Comparison of ENCODE assay signal across 10 mouse cellular contexts in genomic region chr14:41007641-41008040, GRCm38 (mm10). TPM values are rescaled to one million over a fixed set of nuclear protein-coding genes. Genes with fewer than 3 reads are reported as not detected.
DNase-seq lines count a peak whose midpoint lies in the region; ATAC-seq and TF ChIP-seq lines count a peak whose summit lies in the region.
"Had no signal": no experiment of that assay in that cellular context is flagged by ENCODE, and none has a peak within 500 bp of the region (broad histone marks: within the 10 kb centered on the region; RNA-seq: fewer than 3 reads in every experiment).

No protein-coding gene starts in this region.

- peaks cover 36% of the 10 kb centered on the region for H3K4me1 ChIP-seq in kidney, embryonic 14.5 days (ENCODE audit: control insufficient read depth, insufficient read depth, low read length)
- H3K4me1 ChIP-seq in bone marrow, adult 2 months (ENCODE audit: control insufficient read depth, insufficient read depth, low read length) = no peaks in the 10 kb centered on the region; the same call in 1 of the 2 replicates
- peaks cover 41% of the 10 kb centered on the region for H3K4me1 ChIP-seq in embryonic facial prominence, embryonic 15.5 days
- H3K4me1 ChIP-seq in lung, postnatal 0 days (ENCODE audit: insufficient read depth, low read depth, low read length) = peaks cover 11% of the 10 kb centered on the region; the same call in 1 of the 2 replicates
- H3K4me1 ChIP-seq in forebrain, embryonic 16.5 days (replicated peaks; ENCODE audit: control insufficient read depth, insufficient read depth, low read length) = peaks cover 7% of the 10 kb centered on the region

- intact Hi-C loops in gastrocnemius, postnatal 36 days (cut with DNase I) = no loop called here

- peak; percentile 76 for ATAC-seq in kidney, embryonic 14.5 days (ENCODE audit: low FRiP score, low TSS enrichment)
- no peak for ATAC-seq in embryonic facial prominence, embryonic 15.5 days (ENCODE audit: insufficient number of reproducible peaks, low FRiP score, low TSS enrichment, low read depth)
- peak; percentile 81 for ATAC-seq in lung, postnatal 0 days
- ATAC-seq in forebrain, embryonic 16.5 days = no peak

- H3K9ac ChIP-seq in kidney, embryonic 14.5 days (ENCODE audit: low read depth, low read length) = no peak overlapping the region
- H3K9ac ChIP-seq in embryonic facial prominence, embryonic 15.5 days = no peak overlapping the region
- no peak overlapping the region for H3K9ac ChIP-seq in lung, postnatal 0 days (replicated peaks; ENCODE audit: low read depth)
- no peak overlapping the region for H3K9ac ChIP-seq in forebrain, embryonic 16.5 days (replicated peaks; ENCODE audit: low read depth, low read length)

- peak overlapping the region; percentile 78 for H3K27ac ChIP-seq in kidney, embryonic 14.5 days (ENCODE audit: low read depth, low read length)
- peak overlapping the region; percentile 67 for H3K27ac ChIP-seq in bone marrow, adult 2 months (ENCODE audit: control insufficient read depth, insufficient read depth, low read depth, low read length, poor library complexity)
- H3K27ac ChIP-seq in embryonic facial prominence, embryonic 15.5 days (replicated peaks) = peak overlapping the region; percentile 63
- H3K27ac ChIP-seq in lung, postnatal 0 days (ENCODE audit: low read length) = 0 out of 2 replicates have a peak overlapping the region, but pooled peaks have one; percentile 0
- no peak overlapping the region for H3K27ac ChIP-seq in forebrain, embryonic 16.5 days (ENCODE audit: low read length)

- H3K4me2 ChIP-seq in kidney, embryonic 14.5 days (replicated peaks; ENCODE audit: low read depth, low read length) = peak overlapping the region; percentile 6; the same call in 1 of the 2 replicates
- H3K4me2 ChIP-seq in embryonic facial prominence, embryonic 15.5 days (replicated peaks) = peak overlapping the region; percentile 15; the same call in 1 of the 2 replicates
- H3K4me2 ChIP-seq in lung, postnatal 0 days (replicated peaks; ENCODE audit: low read depth, low read length) = no peak overlapping the region
- no peak overlapping the region for H3K4me2 ChIP-seq in forebrain, embryonic 16.5 days (ENCODE audit: low read length)
- H3K4me2 ChIP-seq: midbrain, embryonic 11.5 days had no signal

- peak; percentile 54 for TF ChIP-seq EP300 in lung, postnatal 0 days (IDR thresholded peaks at IDR 0.05)

- H3K9me3 ChIP-seq in kidney, embryonic 14.5 days (ENCODE audit: control insufficient read depth, low read length) = no peaks in the 10 kb centered on the region
- H3K9me3 ChIP-seq in embryonic facial prominence, embryonic 15.5 days (replicated peaks) = no peaks in the 10 kb centered on the region
- no peaks in the 10 kb centered on the region for H3K9me3 ChIP-seq in lung, postnatal 0 days (ENCODE audit: low read length)
- H3K9me3 ChIP-seq in forebrain, embryonic 16.5 days (ENCODE audit: control insufficient read depth, low read length) = no peaks in the 10 kb centered on the region

- H3K4me3 ChIP-seq in kidney, embryonic 14.5 days (ENCODE audit: low read length) = no peak overlapping the region
- no peak overlapping the region for H3K4me3 ChIP-seq in bone marrow, adult 2 months (replicated peaks; ENCODE audit: control insufficient read depth, low read depth, low read length)
- H3K4me3 ChIP-seq in embryonic facial prominence, embryonic 15.5 days (replicated peaks) = peak overlapping the region; percentile 20
- H3K4me3 ChIP-seq in lung, postnatal 0 days (ENCODE audit: low read depth, low read length) = no peak overlapping the region
- no peak overlapping the region for H3K4me3 ChIP-seq in forebrain, embryonic 16.5 days (replicated peaks; ENCODE audit: low read length)

- no peak for TF ChIP-seq CTCF in bone marrow, adult 2 months (IDR thresholded peaks at IDR 0.05; ENCODE audit: control insufficient read depth, insufficient read depth, low read length)
- TF ChIP-seq CTCF in lung, postnatal 0 days (IDR thresholded peaks at IDR 0.05) = no peak

- H3K36me3 ChIP-seq in kidney, embryonic 14.5 days (ENCODE audit: control insufficient read depth, insufficient read depth, low read length) = no peaks in the 10 kb centered on the region
- no peaks in the 10 kb centered on the region for H3K36me3 ChIP-seq in embryonic facial prominence, embryonic 15.5 days
- H3K36me3 ChIP-seq in lung, postnatal 0 days (ENCODE audit: insufficient read depth, low read length) = no peaks in the 10 kb centered on the region
- no peaks in the 10 kb centered on the region for H3K36me3 ChIP-seq in forebrain, embryonic 16.5 days (ENCODE audit: control insufficient read depth, insufficient read depth)

- TF ChIP-seq POLR2A in bone marrow, adult 2 months (IDR thresholded peaks at IDR 0.05; ENCODE audit: borderline replicate concordance, control insufficient read depth, low read depth, low read length) = no peak

- WGBS in kidney, embryonic 14.5 days = 17% methylated on average over 5 of the region's 5 CpGs
- 57% methylated on average over 5 of the region's 5 CpGs for WGBS in bone marrow, adult 2 months
- 24% methylated on average over 5 of the region's 5 CpGs for WGBS in embryonic facial prominence, embryonic 15.5 days
- WGBS in lung, postnatal 0 days = 18% methylated on average over 5 of the region's 5 CpGs
- WGBS in forebrain, embryonic 16.5 days = 60% methylated on average over 5 of the region's 5 CpGs

- no peak for DNase-seq in kidney, postnatal 36 days
- peak; percentile 75 for DNase-seq in lung, postnatal 0 days (ENCODE audit: low spot score)
- DNase-seq in gastrocnemius, postnatal 25 days = no peak
- DNase-seq in gastrocnemius, postnatal 36 days = no peak
- DNase-seq: thymus, postnatal 36 days had no signal

- no peaks in the 10 kb centered on the region for H3K27me3 ChIP-seq in kidney, embryonic 14.5 days (ENCODE audit: control insufficient read depth, insufficient read depth, low read length)
- H3K27me3 ChIP-seq in embryonic facial prominence, embryonic 15.5 days = no peaks in the 10 kb centered on the region
- H3K27me3 ChIP-seq in lung, postnatal 0 days (replicated peaks; ENCODE audit: insufficient read depth, low read length) = no peaks in the 10 kb centered on the region
- H3K27me3 ChIP-seq in forebrain, embryonic 16.5 days (replicated peaks; ENCODE audit: control insufficient read depth, insufficient read depth, low read length) = no peaks in the 10 kb centered on the region

RNA-seq across cellular contexts. Expression of gene Fam213a, which starts 5.9 kb away (rescaled TPM):
- polyA plus RNA-seq in kidney, embryonic 14.5 days (2014; fragmentation: Nextera tagmentation; extraction: Ambion mirVana) = 108 and 112 TPM in 2 replicates
- polyA plus RNA-seq in bone marrow, adult 2 months (2011; ENCODE audit: insufficient read depth, insufficient read length, low replicate concordance, missing spikeins) = 114 and 196 TPM in 2 replicates
- 89.0 and 91.4 TPM in 2 replicates for polyA plus RNA-seq in embryonic facial prominence, embryonic 15.5 days (2015; fragmentation: Nextera tagmentation; extraction: Ambion mirVana)
- polyA plus RNA-seq in lung, postnatal 0 days (2015; fragmentation: Nextera tagmentation; extraction: Ambion mirVana) = 40.6 and 50.1 TPM in 2 replicates
- 10 to 100 TPM; 15.6 to 18.9 TPM for total RNA-seq in gastrocnemius, postnatal 25 days (2021)
- polyA plus RNA-seq in forebrain, embryonic 16.5 days (2015; fragmentation: Nextera tagmentation; extraction: Ambion mirVana) = 71.5 and 85.2 TPM in 2 replicates
- 10 to 100 TPM; 13.1 to 19.1 TPM for total RNA-seq in gastrocnemius, postnatal 36 days (2021)

RNA-seq across cellular contexts. Expression of gene Tspan14, which starts 41.0 kb away (rescaled TPM):
- polyA plus RNA-seq in kidney, embryonic 14.5 days (2014; fragmentation: Nextera tagmentation; extraction: Ambion mirVana) = 67.4 and 118 TPM in 2 replicates
- polyA plus RNA-seq in bone marrow, adult 2 months (2011; ENCODE audit: insufficient read depth, insufficient read length, low replicate concordance, missing spikeins) = 23.3 and 41.2 TPM in 2 replicates
- polyA plus RNA-seq in embryonic facial prominence, embryonic 15.5 days (2015; fragmentation: Nextera tagmentation; extraction: Ambion mirVana) = 84.7 and 86.6 TPM in 2 replicates
- polyA plus RNA-seq in lung, postnatal 0 days (2015; fragmentation: Nextera tagmentation; extraction: Ambion mirVana) = 77.3 and 84.9 TPM in 2 replicates
- 10 to 100 TPM; 10.4 to 12.3 TPM for total RNA-seq in gastrocnemius, postnatal 25 days (2021)
- polyA plus RNA-seq in forebrain, embryonic 16.5 days (2015; fragmentation: Nextera tagmentation; extraction: Ambion mirVana) = 90.0 and 102 TPM in 2 replicates
- total RNA-seq in gastrocnemius, postnatal 36 days (2021) = 10 to 100 TPM; 11.5 to 12.1 TPM

Comparison
In these comparisons a context has a peak if more than half of its experiments do, and no peak if none do; other contexts are left out.
1. ATAC-seq: peak in kidney, embryonic 14.5 days (single experiment) and lung, postnatal 0 days (single experiment); none in embryonic facial prominence, embryonic 15.5 days (single experiment) and forebrain, embryonic 16.5 days (single experiment).
2. H3K4me2 ChIP-seq: peak in kidney, embryonic 14.5 days (single experiment) and embryonic facial prominence, embryonic 15.5 days (single experiment); none in lung, postnatal 0 days (single experiment) and forebrain, embryonic 16.5 days (single experiment).